In genomic region chr8:80792214-80792613, GRCm38 (mm10) we compare ENCODE assay signal across 23 mouse cellular contexts. TPM values are rescaled to one million over a fixed set of nuclear protein-coding genes. Genes with fewer than 3 reads are reported as not detected.
DNase-seq lines count a peak whose midpoint lies in the region; ATAC-seq and TF ChIP-seq lines count a peak whose summit lies in the region.
"Had no signal": no experiment of that assay in that cellular context is flagged by ENCODE, and none has a peak within 500 bp of the region (broad histone marks: within the 10 kb centered on the region; RNA-seq: fewer than 3 reads in every experiment).

No protein-coding gene starts in this region.

- DNase-seq in lung, embryonic 14.5 days, result peak; percentile 36
- DNase-seq in lung, postnatal 10 days, result no peak
- peak; percentile 33 for DNase-seq in ES-CJ7 (ENCODE audit: low read depth, low spot score)
- no peak for DNase-seq in cerebellum, adult 11 months
- no peak for DNase-seq in thymus, adult 18-20 months
- DNase-seq: adrenal gland, adult 8-10 months; cerebellum, adult 18-20 months; cerebellum, postnatal 36 days; gastrocnemius, postnatal 36 days; heart, postnatal 14 days; layer of hippocampus, postnatal 36 days; left cerebral cortex, postnatal 4 days had no signal

- H3K9me3 ChIP-seq in intestine, postnatal 0 days (ENCODE audit: control insufficient read depth), result no peaks in the 10 kb centered on the region
- H3K9me3 ChIP-seq in intestine, embryonic 16.5 days (ENCODE audit: control insufficient read depth, low read length), result no peaks in the 10 kb centered on the region
- no peaks in the 10 kb centered on the region for H3K9me3 ChIP-seq in lung, embryonic 14.5 days (ENCODE audit: low read depth, low read length)
- H3K9me3 ChIP-seq: embryonic facial prominence, embryonic 10.5 days; forebrain, embryonic 12.5 days; heart, embryonic 10.5 days; hindbrain, embryonic 13.5 days; midbrain, embryonic 13.5 days; neural tube, embryonic 13.5 days had no signal

- no peaks in the 10 kb centered on the region for H3K27me3 ChIP-seq in intestine, postnatal 0 days (replicated peaks; ENCODE audit: control insufficient read depth, insufficient read depth, low read length)
- H3K27me3 ChIP-seq in intestine, embryonic 16.5 days (replicated peaks; ENCODE audit: control insufficient read depth, insufficient read depth, low read length), result no peaks in the 10 kb centered on the region
- H3K27me3 ChIP-seq in lung, embryonic 14.5 days (ENCODE audit: insufficient read depth, low read length), result no peaks in the 10 kb centered on the region
- H3K27me3 ChIP-seq: forebrain, embryonic 12.5 days; hindbrain, embryonic 13.5 days; midbrain, embryonic 13.5 days; neural tube, embryonic 13.5 days had no signal

- TF ChIP-seq CTCF in intestine, postnatal 0 days (IDR thresholded peaks at IDR 0.05; ENCODE audit: low read depth), result peak; percentile 58
- TF ChIP-seq CTCF in lung, embryonic 14.5 days (IDR thresholded peaks at IDR 0.05; ENCODE audit: low read depth), result peak; percentile 35
- TF ChIP-seq CTCF in cortical plate, adult 2 months (IDR thresholded peaks at IDR 0.05; ENCODE audit: extremely low read depth, insufficient read depth, low read length), result no peak

- WGBS in intestine, postnatal 0 days, result 92% methylated on average over 5 of the region's 5 CpGs
- 90% methylated on average over 5 of the region's 5 CpGs for WGBS in intestine, embryonic 16.5 days
- 82% methylated on average over 5 of the region's 5 CpGs for WGBS in lung, embryonic 14.5 days

- TF ChIP-seq POLR2A in cortical plate, adult 2 months (IDR thresholded peaks at IDR 0.05; ENCODE audit: extremely low read depth, insufficient read depth, low read length), result no peak

- H3K4me2 ChIP-seq in intestine, postnatal 0 days (replicated peaks; ENCODE audit: low read depth), result no peak overlapping the region
- H3K4me2 ChIP-seq in intestine, embryonic 16.5 days (ENCODE audit: low read depth, low read length), result no peak overlapping the region
- H3K4me2 ChIP-seq in lung, embryonic 14.5 days, result no peak overlapping the region
- H3K4me2 ChIP-seq: forebrain, embryonic 12.5 days; hindbrain, embryonic 13.5 days; midbrain, embryonic 13.5 days; neural tube, embryonic 13.5 days had no signal

- peaks cover 19% of the 10 kb centered on the region for H3K36me3 ChIP-seq in intestine, postnatal 0 days (ENCODE audit: control insufficient read depth, insufficient read depth)
- no peaks in the 10 kb centered on the region; the same call in 1 of the 2 replicates for H3K36me3 ChIP-seq in intestine, embryonic 16.5 days (ENCODE audit: control insufficient read depth, insufficient read depth, low read length)
- peaks cover 27% of the 10 kb centered on the region for H3K36me3 ChIP-seq in lung, embryonic 14.5 days (ENCODE audit: insufficient read depth)

- H3K27ac ChIP-seq in intestine, postnatal 0 days (ENCODE audit: low read depth, low read length), result no peak overlapping the region
- no peak overlapping the region for H3K27ac ChIP-seq in intestine, embryonic 16.5 days (ENCODE audit: low read length)
- H3K27ac ChIP-seq in lung, embryonic 14.5 days (ENCODE audit: low read depth), result no peak overlapping the region
- 0 out of 2 replicates have a peak overlapping the region, but pooled peaks have one; percentile 74 for H3K27ac ChIP-seq in cortical plate, adult 2 months (ENCODE audit: insufficient read depth, low read length)
- H3K27ac ChIP-seq: embryonic facial prominence, embryonic 10.5 days; forebrain, embryonic 12.5 days; heart, embryonic 10.5 days; hindbrain, embryonic 13.5 days; midbrain, embryonic 13.5 days; neural tube, embryonic 13.5 days had no signal

- no peaks in the 10 kb centered on the region for H3K4me1 ChIP-seq in intestine, postnatal 0 days (replicated peaks; ENCODE audit: control insufficient read depth, insufficient read depth, low read length)
- H3K4me1 ChIP-seq in intestine, embryonic 16.5 days (ENCODE audit: control insufficient read depth, insufficient read depth, low read length), result peaks cover 3% of the 10 kb centered on the region; the same call in 1 of the 2 replicates
- H3K4me1 ChIP-seq in lung, embryonic 14.5 days (ENCODE audit: insufficient read depth), result peaks cover 5% of the 10 kb centered on the region; the same call in 1 of the 2 replicates
- H3K4me1 ChIP-seq in cortical plate, adult 2 months (ENCODE audit: control insufficient read depth, insufficient read depth, low read length), result peaks cover 2% of the 10 kb centered on the region
- H3K4me1 ChIP-seq: forebrain, embryonic 12.5 days; midbrain, embryonic 13.5 days had no signal

- no peak overlapping the region for H3K9ac ChIP-seq in intestine, postnatal 0 days (ENCODE audit: low read depth, low read length)
- H3K9ac ChIP-seq in intestine, embryonic 16.5 days (ENCODE audit: low read depth, low read length), result no peak overlapping the region
- no peak overlapping the region for H3K9ac ChIP-seq in lung, embryonic 14.5 days
- H3K9ac ChIP-seq: forebrain, embryonic 12.5 days; hindbrain, embryonic 13.5 days; midbrain, embryonic 13.5 days; neural tube, embryonic 13.5 days had no signal

- no peak overlapping the region for H3K4me3 ChIP-seq in intestine, postnatal 0 days (ENCODE audit: low read depth, low read length)
- H3K4me3 ChIP-seq in intestine, embryonic 16.5 days (ENCODE audit: low read length), result no peak overlapping the region
- no peak overlapping the region for H3K4me3 ChIP-seq in lung, embryonic 14.5 days (ENCODE audit: low read depth, low read length)
- no peak overlapping the region for H3K4me3 ChIP-seq in cortical plate, adult 2 months (ENCODE audit: insufficient read depth, low read length)
- H3K4me3 ChIP-seq: embryonic facial prominence, embryonic 10.5 days; forebrain, embryonic 12.5 days; heart, embryonic 10.5 days; hindbrain, embryonic 13.5 days; midbrain, embryonic 13.5 days; neural tube, embryonic 13.5 days had no signal

- no peak for ATAC-seq in intestine, postnatal 0 days
- ATAC-seq in intestine, embryonic 16.5 days, result no peak
- no peak for ATAC-seq in lung, embryonic 14.5 days (ENCODE audit: insufficient read depth)
- ATAC-seq: CD4-positive, CD25-positive, alpha-beta regulatory T cell, adult 4 months; inflammation-experienced regulatory T-cells, adult 6 months; midbrain, embryonic 13.5 days had no signal

RNA-seq across cellular contexts. Expression of gene Smarca5, which starts 52.9 kb away (rescaled TPM):
- 28.2 and 31.4 TPM in 2 replicates for polyA plus RNA-seq in intestine, postnatal 0 days (2015; fragmentation: Nextera tagmentation; extraction: Ambion mirVana)
- 21.0 and 41.8 TPM in 2 replicates for polyA plus RNA-seq in intestine, embryonic 16.5 days (2015; fragmentation: Nextera tagmentation; extraction: Ambion mirVana)
- polyA plus RNA-seq in lung, embryonic 14.5 days (2014; fragmentation: Nextera tagmentation; extraction: Ambion mirVana), result 103 and 106 TPM in 2 replicates
- polyA plus RNA-seq in cortical plate, adult 2 months (2012; rRNA removed), result 17.6 and 17.9 TPM in 2 replicates

Comparison
In these comparisons a context has a peak if more than half of its experiments do, and no peak if none do; other contexts are left out.
1. DNase-seq: peak in lung, embryonic 14.5 days (single experiment) and ES-CJ7 (single experiment); none in lung, postnatal 10 days (single experiment), cerebellum, adult 11 months (single experiment) and thymus, adult 18-20 months (0 of 2).